Mouse (Mus musculus) kidney, postnatal 0 days (tissue): ENCODE results near the gene Fcho2. TPM values are rescaled to one million over a fixed set of nuclear protein-coding genes. Genes with fewer than 3 reads are reported as not detected.
A peak's percentile ranks its signal among the peaks of the same experiment; 100 is the strongest.

Source experiments
- ATAC-seq: fragments of 200-750 bp; cut with Nextera tagmentation; replicated peaks from 2 replicates; pipeline ENCODE4 v1.8.0; 2017; ENCODE audit warnings: low read depth, moderate number of reproducible peaks, moderate TSS enrichment, moderate library complexity; ENCODE audit not compliant: low FRiP score
- DNase-seq: peaks from one replicate; pipeline ENCODE4 v3.0.0-alpha.2; 2016; ENCODE audit warnings: low spot score
- H3K27ac ChIP-seq: fragments of 300-500 bp; sonication (generic); 2 replicates; pipeline ENCODE4 v1.5.1; 2014; ENCODE audit warnings: mild to moderate bottlenecking
- H3K27me3 ChIP-seq: fragments of 300-500 bp; sonication (generic); 2 replicates; pipeline ENCODE4 v1.6.1; 2014; ENCODE audit warnings: low read length, mixed read lengths; ENCODE audit not compliant: insufficient read depth
- H3K36me3 ChIP-seq: fragments of 300-500 bp; sonication (generic); 2 replicates; pipeline ENCODE4 v1.6.1; 2014; ENCODE audit warnings: low read length, mixed read lengths; ENCODE audit not compliant: insufficient read depth
- H3K4me1 ChIP-seq: fragments of 300-500 bp; sonication (generic); replicated peaks from 2 replicates; pipeline ENCODE4 v1.6.1; 2014; ENCODE audit warnings: antibody characterized with exemption, low read length, mixed read lengths; ENCODE audit not compliant: insufficient read depth
- H3K4me2 ChIP-seq: fragments of 300-500 bp; sonication (generic); 2 replicates; pipeline ENCODE4 v1.6.1; 2014; ENCODE audit warnings: mild to moderate bottlenecking, low read length, moderate library complexity, mixed read lengths
- H3K4me3 ChIP-seq: fragments of 300-500 bp; sonication (generic); replicated peaks from 2 replicates; pipeline ENCODE4 v1.5.1; 2014; ENCODE audit warnings: low read depth, low read length
- H3K9ac ChIP-seq: fragments of 300-500 bp; sonication (generic); 2 replicates; pipeline ENCODE4 v1.6.1; 2014; ENCODE audit warnings: low read depth, low read length
- H3K9me3 ChIP-seq: fragments of 300-500 bp; sonication (generic); replicated peaks from 2 replicates; pipeline ENCODE4 v1.6.1; 2016; ENCODE audit warnings: low read length, inconsistent platforms, mixed read lengths
- CTCF ChIP-seq: IDR thresholded peaks from 2 replicates; pipeline ENCODE4 v1.5.1; 2016; ENCODE audit warnings: antibody characterized with exemption, low read depth, mild to moderate bottlenecking, moderate library complexity
- WGBS: fragments of 180-500 bp; shearing (Covaris S2); extraction: QIAGEN DNeasy Blood & Tissue Kit; methylation state at CpG from one replicate; pipeline ENCODE4 v1.1.7; 2014; 5-methylcytosine and 5-hydroxymethylcytosine counted together
- polyA plus RNA-seq: library from polyadenylated mRNA; unstranded; fragments of >200 nt; fragmentation: Nextera tagmentation; extraction: Ambion mirVana; gene quantifications from 2 replicates; pipeline ENCODE4 v1.2.1, GENCODE M21; 2015

The Fcho2 gene
- 33.0 and 33.5 TPM in 2 replicates for polyA plus RNA-seq

GRCm38 (mm10) chr13:98815147-98815785 is at the start of gene Fcho2:
Fcho2 (minus strand) TSS chr13:98815449.
- TF ChIP-seq CTCF = peak; percentile 90
- H3K27me3 ChIP-seq = no peaks in the 10 kb centered on the region
- under 1% methylated on average over 54 of the region's 61 CpGs for WGBS
- H3K9ac ChIP-seq = peak within 1 kb of the TSS; percentile 98
- H3K36me3 ChIP-seq = no peaks in the 10 kb centered on the region
- peaks cover 15% of the 10 kb centered on the region; the same call in 1 of the 2 replicates for H3K4me1 ChIP-seq
- H3K27ac ChIP-seq = peak within 1 kb of the TSS; percentile 100
- ATAC-seq (peak; percentile 94), DNase-seq (peak; percentile 97)
- H3K4me3 ChIP-seq = peak within 1 kb of the TSS; percentile 93
- no peaks in the 10 kb centered on the region for H3K9me3 ChIP-seq
- H3K4me2 ChIP-seq = peak within 1 kb of the TSS; percentile 65

DNA sequence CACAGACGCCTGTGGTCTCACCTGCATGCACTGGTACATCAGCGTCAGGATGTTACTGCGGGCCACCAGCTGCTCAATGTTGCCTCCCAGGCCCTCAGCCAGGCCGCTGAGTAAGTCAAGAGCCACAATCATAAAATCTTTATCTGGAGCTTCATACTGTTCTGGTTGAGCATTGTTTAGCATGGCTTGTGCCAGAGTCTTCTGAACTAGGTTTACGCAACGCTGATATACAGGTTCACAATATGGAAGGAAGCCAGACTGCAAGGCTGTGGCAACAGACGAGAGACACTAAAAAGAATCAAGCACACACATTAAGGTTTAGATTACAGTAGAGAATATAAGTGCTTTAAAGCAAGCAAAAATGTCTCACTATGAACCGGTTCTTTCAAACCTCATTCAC is 40.0 kb upstream of the Fcho2 start:
- H3K9me3 ChIP-seq = no peaks in the 10 kb centered on the region
- H3K27ac ChIP-seq = no peak overlapping the region
- no peaks in the 10 kb centered on the region for H3K27me3 ChIP-seq
- ATAC-seq (no peak), DNase-seq (no peak)
- 88% methylated on average over 8 of the region's 8 CpGs for WGBS
- H3K4me3 ChIP-seq = no peak overlapping the region
- peaks cover 61% of the 10 kb centered on the region for H3K36me3 ChIP-seq
- no peak overlapping the region for H3K4me2 ChIP-seq
- H3K4me1 ChIP-seq = no peaks in the 10 kb centered on the region
- H3K9ac ChIP-seq = no peak overlapping the region
- TF ChIP-seq CTCF = no peak

DNA sequence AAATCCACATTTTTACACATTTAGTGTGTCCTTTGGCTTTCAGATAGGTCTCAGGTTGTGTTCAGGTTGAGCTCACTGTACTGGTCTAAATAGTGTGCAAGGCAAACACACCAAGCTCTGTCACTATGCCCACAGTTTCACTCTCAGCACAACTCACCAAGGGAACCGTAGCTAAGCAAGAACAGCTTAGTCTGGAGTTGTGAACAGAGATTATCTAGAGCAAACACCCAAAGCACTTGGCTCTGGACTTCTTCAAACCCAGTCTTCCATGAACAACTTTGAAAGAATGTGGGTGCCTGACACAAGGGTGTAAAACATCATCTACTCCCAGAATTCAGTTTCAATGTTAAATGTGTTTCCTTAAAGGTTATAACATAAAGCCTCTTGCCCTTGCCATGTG is 30.5 kb upstream of the Fcho2 start:
- H3K4me2 ChIP-seq = no peak overlapping the region
- H3K9ac ChIP-seq = no peak overlapping the region
- no peaks in the 10 kb centered on the region for H3K27me3 ChIP-seq
- no peaks in the 10 kb centered on the region for H3K4me1 ChIP-seq
- ATAC-seq (no peak), DNase-seq (no peak)
- no peak overlapping the region for H3K4me3 ChIP-seq
- no peak overlapping the region for H3K27ac ChIP-seq
- no peaks in the 10 kb centered on the region for H3K9me3 ChIP-seq
- no peak for TF ChIP-seq CTCF
- peaks cover 38% of the 10 kb centered on the region for H3K36me3 ChIP-seq
- WGBS = 93% methylated on average over 1 of the region's 1 CpGs

DNA sequence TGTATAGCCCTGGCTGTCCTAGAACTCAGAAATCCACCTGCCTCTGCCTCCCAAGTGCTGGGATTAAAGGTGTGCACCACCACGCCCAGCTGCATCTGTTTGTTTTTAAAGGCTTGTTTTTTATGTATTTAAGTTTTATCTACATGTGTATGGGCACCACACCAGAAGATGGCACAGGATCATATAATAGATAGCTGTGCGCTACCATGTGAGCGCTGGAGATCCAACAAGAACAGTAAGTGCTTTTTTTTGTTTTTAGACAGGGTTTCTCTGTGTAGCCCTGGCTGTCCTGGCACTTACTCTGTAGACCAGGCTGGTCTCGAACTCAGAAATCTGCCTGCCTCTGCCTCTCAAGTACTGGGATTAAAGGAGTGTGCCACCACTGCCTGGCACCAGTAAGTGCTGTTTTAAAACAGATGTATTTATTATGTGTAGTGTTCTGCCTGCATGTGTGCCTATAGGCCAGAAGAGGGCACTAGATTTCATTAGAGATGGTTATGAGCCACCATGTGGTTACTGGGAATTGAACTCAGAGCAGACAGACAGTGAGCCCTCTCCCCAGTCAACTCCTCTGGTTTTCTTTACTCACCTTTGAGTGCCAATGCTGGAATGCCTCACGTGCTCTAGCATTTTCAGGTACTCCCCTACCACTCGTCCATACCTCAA is 21.3 kb upstream of the Fcho2 start:
- ATAC-seq (0 out of 2 replicates have a peak, but pooled peaks have one; percentile 21), DNase-seq (peak; percentile 29)
- H3K9ac ChIP-seq = no peak overlapping the region
- no peak overlapping the region for H3K4me3 ChIP-seq
- no peak overlapping the region for H3K4me2 ChIP-seq
- H3K27ac ChIP-seq = no peak overlapping the region
- H3K9me3 ChIP-seq = no peaks in the 10 kb centered on the region
- no peaks in the 10 kb centered on the region for H3K27me3 ChIP-seq
- 95% methylated on average over 6 of the region's 6 CpGs for WGBS
- H3K4me1 ChIP-seq = no peaks in the 10 kb centered on the region
- peaks cover 17% of the 10 kb centered on the region; the same call in 1 of the 2 replicates for H3K36me3 ChIP-seq
- TF ChIP-seq CTCF = peak; percentile 60

DNA sequence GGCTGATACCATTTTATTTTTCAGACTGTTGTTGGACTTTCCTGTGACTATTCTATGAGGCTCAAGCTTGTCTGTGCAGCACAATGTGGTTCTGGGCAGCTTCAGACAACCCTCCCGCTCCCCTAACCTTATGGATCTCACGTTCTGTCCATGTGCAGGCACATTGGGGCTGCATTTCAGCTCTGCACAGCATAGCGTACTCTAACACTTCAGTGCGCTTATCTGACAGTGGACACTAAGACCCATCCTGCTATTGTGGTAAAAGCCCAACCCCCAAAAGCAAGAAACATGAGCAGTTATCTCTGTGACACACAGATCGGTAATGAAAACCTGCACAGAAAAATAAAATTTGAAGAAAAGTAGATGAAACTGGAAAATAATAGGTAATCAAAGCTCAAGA is 20.5 kb upstream of the Fcho2 start:
- no peak overlapping the region for H3K9ac ChIP-seq
- no peak for TF ChIP-seq CTCF

GRCm38 (mm10) chr13:98834723-98835122 is 19.5 kb upstream of the Fcho2 start:
- H3K36me3 ChIP-seq = 0 out of 2 replicates have a peak, but pooled peaks cover 7% of the 10 kb centered on the region
- H3K4me3 ChIP-seq = no peak overlapping the region
- DNase-seq (no peak), ATAC-seq (0 out of 2 replicates have a peak, but pooled peaks have one; percentile 9)
- no peak overlapping the region for H3K9ac ChIP-seq
- no peaks in the 10 kb centered on the region for H3K27me3 ChIP-seq
- H3K4me1 ChIP-seq = no peaks in the 10 kb centered on the region
- no peak for TF ChIP-seq CTCF
- H3K27ac ChIP-seq = no peak overlapping the region
- H3K9me3 ChIP-seq = no peaks in the 10 kb centered on the region
- H3K4me2 ChIP-seq = no peak overlapping the region
- 80% methylated on average over 3 of the region's 3 CpGs for WGBS

More for the DNA sequence above, 20.5 kb upstream of the Fcho2 start:
- 93% methylated on average over 5 of the region's 5 CpGs for WGBS
- Histone ChIP-seq H3K27ac (no peak overlapping the region), H3K27me3 (no peaks in the 10 kb centered on the region), H3K36me3 (peaks cover 11% of the 10 kb centered on the region; the same call in 1 of the 2 replicates), H3K4me1 (no peaks in the 10 kb centered on the region), H3K4me3 (no peak overlapping the region), H3K9me3 (no peaks in the 10 kb centered on the region), H3K4me2 (no peak overlapping the region)
- DNase-seq (no peak), ATAC-seq (no peak)
